Mouse (Mus musculus) fat pad, adult 2 months (tissue): ENCODE data around the gene Foxn3.
A peak's percentile ranks its signal among the peaks of the same experiment; 100 is the strongest.

ENCODE experiments used
- DNase-seq: peaks from one replicate; pipeline ENCODE4 v3.0.0-alpha.2; 2011; ENCODE audit warnings: low read depth, low spot score; ENCODE audit errors: extremely low read depth

Gene Foxn3

DNA sequence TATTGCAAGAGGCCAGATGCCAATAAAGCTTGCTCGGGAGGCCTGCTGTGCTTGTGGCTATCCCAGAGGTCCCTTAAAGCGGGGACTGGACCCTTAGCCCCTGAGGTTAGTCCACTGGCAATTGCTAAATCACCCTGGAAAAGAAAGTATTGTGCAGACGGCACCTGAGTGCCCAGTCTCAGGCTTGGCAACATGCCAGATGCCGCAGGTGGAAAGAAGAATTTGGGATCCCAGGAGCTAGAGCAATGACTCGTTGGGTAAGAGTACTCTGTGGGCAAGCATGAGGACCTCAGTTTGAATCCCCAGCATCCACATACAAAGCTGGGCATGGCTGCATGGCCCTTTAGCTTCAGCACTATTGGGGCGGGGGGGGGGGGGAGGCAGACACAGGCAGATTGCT is 35.9 kb downstream of the Foxn3 start:
- no peak for DNase-seq

DNA sequence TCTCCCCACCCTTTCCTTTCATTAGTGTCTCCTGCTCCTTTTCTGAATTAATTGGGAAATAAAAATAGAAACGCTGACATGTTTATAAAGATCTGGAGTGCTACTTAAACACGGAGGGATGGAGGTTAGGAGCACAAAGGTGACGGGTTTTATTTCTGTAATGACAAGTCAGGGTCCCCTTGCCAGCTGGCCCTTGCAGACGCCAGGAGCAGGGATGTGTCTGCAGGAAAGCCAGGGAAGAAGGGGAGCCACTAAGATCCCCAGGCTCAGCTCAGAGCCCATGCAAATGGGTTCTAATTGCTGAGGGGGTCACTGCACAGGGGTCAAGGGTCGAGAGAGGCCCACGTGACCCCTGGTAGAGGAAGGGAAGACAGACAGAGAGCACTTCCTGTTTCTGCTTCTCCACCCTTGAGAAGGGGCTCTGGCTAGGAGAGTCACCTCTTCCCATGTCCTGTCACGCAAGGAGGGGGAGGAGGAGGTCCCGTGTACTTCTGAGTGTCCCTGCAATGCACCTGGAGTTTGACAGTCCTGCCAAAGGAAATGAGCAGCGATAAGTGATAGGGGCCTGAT is 36.7 kb downstream of the Foxn3 start:
- no peak for DNase-seq

DNA sequence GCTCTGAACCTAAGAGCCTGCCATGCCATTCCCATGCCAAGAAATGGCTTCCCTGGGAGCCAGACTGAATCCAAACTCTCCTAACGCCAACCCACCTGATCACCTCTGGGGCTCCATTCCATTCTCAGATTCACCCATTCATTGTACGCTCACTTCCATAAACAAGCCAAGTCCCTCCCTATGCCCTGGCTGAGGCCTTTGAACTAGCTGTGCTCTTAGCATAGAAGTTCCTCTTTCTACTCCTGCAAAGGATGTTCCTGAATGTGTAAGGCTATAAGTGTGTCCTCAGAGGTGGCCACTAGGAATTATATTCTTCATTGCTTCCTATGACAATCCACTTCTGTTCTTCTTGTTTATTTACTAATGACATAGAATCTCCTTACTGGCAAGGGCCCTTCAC is 40.5 kb downstream of the Foxn3 start:
- no peak for DNase-seq

DNA sequence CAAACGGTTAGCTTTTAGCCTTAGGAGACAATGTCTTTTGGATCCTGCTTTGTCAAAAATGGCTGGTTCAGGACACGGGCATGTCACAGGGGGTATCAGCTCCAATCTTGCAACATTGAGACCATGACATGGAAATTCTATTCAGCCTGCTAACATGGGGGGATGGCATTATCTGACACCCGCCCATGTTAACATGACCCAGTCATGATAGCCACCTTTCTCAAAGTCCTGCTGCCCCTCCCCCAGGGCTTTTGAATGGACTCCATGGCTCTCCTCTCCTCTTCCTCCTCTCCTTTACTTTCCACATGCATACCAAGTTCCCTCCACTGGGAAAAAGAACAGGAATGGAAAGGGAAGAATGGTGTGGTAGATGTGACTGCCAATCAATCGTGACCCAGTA is 43.5 kb downstream of the Foxn3 start:
- DNase-seq, result no peak

DNA sequence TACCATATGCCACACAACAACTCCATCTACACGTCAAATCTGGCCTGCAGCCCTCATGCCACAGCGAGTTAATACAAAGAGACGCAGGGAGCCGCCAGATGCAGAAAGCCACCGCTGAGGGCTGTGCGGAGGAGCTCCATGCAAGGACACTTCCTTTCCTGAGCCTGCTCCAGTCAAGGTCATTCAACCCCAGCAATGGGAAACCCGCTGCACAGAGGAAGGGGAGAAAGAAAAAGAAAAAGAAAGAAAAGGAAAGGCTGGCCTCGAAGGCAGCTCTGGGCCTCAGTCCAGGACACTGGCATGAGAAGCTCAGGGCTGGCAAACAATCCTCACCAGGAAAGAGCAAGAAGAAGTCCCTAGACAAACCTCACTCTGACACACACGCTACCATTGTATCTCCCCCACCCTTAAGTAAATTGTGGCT is 44.2 kb downstream of the Foxn3 start:
- DNase-seq, result no peak

DNA sequence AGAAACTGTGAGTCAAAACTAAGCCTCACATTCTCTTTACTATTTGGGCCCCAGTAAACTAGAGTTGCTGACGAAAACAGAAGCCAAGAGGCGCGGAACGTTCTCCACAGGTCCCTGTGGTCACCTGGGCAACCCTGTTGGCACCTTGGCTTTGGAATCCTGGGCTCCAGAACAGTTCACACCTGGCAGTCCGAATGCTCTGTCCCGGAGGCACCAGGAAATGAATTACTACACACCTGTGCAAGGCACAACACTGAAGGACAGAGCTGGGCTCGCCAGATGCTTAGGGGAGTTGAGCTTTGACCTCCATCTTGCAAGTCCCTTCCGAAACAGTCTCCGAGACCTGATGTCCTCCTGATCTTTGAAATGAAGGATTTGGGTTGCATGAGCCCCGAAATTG is 44.7 kb downstream of the Foxn3 start:
- DNase-seq, result no peak

DNA sequence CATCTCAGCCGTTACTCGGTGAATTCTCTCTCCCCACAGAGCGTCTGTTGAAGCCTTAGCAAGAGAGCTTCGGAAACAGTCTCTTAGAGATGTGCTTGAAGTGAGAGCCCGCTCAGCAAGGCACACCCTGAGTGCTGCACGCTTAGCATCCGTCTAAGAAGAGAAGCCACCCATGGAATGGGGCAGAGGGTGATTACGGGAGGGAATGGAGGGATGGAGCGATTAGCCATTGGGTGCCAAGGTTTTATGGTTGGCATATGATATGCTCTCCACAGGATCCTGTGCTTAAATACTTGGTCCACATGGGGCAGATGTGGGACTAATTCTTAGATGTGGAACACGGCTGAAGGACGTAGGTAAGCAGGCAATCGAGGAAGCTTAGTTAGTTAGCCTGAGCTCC is 45.3 kb downstream of the Foxn3 start:
- DNase-seq, result no peak

DNA sequence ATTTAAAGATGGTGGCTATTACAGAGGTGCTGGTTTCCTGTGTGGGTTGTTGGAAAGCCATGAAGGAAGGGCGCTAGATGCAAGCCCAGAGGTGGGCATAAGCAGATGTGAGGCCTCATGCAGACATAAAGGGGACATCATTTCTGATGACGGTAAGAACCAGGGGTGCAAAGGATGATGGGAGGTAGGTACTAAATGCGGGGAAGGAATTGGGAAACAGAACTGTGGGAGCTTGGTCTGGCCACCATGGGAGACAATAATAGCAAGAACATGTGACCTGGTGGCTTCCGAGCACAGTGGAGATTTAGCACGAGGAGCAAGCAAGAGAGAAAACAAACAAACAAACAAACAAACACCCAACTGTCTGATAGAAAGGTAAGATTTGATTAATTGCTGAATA is 46.1 kb downstream of the Foxn3 start:
- DNase-seq, result no peak

DNA sequence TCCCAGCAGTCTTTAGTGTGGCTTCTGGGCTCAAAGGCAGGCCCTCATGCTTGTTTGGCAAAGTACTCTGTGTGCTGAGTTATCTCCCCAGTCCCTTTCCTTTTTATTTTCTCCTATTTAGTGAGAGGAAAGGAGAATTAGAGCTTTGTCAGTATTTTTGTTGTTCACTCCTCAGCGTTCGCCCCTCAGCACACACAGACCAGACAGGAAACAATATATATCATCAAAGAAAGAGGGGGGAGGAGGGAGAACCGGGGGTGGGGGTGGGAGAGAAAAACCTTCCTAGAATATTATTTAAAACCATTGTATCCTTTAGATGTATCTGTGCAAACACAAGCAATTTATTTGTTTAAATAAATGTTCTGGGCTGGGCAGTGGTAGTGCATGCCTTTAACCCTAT is 47.9 kb downstream of the Foxn3 start:
- DNase-seq, result no peak

DNA sequence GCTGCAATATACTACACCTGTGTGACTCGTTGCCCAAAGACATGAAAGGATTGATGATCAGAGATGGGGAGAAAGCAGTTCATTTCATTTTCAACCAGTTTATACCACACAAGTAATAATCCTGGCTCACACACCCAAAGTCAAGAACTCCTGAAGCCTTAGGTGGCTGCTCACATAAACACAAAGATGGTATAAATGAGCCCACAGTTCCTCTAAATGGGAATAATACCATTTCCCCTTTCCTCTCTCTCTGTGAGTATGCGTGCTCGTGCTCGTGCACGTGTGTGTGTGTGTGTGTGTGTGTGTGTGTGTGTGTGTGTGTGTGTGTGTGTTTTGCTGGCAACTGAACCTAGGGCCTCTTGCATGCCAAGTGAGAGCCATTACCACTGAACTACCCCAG is 51.7 kb downstream of the Foxn3 start:
- no peak for DNase-seq

DNA sequence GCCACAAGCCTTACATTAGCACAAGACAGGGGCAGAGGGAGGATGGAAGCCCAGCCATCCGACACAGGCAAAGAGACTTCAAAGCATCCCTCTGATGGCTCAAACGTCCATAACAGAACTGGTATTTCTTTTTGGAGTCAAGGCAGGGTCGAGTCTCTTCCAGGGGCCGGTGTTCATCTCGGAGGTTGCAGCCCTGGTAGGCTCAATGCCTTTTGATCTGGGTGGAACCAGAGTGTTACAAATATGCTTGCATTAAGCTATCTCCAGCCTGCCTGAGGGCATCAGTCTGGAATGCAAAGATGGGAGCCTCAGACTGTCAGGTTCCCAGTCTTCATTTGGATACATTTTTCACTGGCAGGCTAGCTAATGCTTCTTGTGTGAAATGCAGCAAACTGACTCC is 52.6 kb downstream of the Foxn3 start:
- DNase-seq, result no peak

DNA sequence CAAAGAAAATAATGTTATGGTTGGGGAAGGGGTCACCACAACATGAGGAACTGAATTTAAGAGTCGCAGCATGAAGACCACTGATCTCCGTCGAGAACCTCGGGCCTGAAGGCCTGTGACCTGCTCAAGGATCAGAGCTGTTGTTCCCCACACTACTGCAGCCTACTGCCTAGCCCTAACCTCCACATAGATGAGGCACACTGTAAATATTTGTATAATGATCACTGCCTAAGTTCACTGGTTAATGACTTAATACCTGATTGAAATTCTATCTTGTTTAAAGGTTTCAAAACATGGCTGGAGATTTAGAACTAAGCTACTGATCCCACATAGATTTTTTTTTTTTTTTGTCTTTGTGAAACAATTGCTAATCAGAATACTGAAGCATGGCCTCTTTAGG is 61.2 kb downstream of the Foxn3 start:
- DNase-seq, result no peak

DNA sequence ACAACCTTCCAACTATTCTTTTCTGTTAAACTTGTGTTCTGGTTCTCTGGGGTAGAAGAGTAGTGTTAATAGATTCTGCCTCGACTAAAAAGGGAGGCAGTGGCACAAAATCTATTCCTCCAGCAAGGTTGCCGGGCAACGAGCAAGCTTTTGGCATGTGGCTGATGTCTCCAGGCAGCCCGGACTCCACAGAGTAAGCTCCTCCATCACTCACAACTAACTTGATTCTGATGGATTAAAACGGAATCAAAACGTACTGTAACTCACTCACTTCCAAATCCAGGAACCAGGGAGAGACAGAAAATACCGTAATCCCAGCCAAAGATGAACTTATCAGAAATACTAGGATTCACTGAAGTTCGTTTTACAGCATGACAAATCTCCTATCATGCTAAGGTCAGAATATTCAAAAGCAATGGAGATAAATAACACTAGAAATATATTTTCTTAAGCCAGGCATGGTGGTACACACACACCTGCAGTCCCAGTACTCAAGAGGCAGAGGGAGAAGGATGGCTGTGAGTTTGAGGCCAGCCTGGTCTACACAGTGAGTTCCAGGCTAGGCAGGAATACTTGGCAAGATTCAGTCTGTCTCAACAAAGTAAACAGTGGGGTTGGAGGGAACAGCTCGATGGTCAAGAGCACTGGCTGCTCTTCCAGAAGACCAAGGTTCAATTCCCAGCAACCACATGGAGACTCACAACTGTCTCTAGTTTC is 64.2 kb downstream of the Foxn3 start:
- DNase-seq, result no peak

DNA sequence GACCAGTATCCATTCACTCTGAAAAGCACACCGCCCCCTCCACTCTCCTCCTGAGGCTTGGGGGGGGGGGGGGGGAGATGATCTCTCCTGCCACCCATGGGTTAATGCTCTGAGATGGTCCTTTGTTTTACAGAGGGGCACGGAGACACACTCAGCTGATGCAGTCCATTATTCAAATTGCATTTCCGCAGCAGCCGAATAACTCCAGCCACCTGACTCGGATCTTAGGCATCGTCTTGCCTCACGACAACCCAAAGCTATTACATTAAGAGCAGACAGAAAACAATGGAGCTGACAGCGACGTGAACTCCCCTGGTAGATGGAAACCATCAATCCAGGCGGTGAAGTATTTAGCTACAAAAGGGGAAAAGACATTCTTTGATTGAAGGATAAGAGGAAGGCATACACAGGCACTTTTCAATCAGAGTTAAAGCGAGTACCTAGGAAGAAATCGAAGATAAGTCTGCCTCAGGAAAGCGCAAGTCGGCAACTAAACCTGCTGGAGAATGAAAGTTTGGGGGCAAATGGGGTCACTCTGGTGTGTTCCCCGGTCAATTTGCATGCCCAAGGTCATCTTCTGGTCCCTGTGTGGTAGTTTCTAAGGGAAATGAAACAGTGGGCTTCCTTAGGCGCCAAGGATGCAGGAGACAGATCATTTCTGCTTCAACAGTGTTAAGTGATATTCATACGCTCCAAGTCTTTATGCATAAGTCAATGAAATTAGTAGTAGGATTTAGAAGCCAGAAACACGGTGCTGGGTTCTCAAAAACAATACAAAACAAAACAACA is 65.0 kb downstream of the Foxn3 start:
- no peak for DNase-seq

DNA sequence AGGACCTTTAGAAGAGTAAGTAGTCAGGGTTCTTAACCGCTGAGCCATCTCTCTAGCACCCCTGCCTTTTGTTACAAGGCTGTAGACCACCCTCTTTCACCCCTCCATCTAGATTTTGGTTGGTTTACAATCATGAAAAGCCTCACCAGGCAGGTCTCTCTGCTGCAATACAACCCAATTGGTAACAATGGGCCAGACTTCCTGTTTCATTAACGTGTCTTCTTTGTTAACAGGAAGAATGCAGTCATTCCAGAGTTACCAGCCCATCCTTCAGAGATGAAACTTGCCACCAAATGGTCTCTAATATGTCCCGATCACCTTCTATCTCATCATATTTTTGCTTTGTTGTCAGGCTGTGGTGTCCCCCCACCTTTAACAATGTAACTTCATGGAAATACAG is 66.4 kb downstream of the Foxn3 start:
- no peak for DNase-seq

DNA sequence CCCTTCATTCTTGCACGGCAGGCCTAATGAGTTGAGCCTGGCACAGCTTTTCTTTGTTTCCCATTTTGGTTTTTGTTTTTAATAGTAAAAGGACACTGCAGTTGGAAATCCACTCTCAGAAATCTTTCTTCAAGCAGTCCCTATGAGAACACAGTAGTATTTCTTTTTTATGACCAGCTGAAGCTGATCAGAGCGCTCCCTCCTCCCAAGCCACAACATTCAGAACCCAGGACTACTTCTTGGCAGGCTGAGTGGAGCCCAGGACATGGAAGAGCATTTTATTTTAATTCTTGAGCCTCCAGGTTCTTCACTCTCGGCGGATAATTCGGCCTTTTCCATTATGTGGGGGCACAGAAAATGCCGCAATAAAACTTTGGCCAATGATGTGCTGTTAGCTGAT is 73.2 kb downstream of the Foxn3 start:
- no peak for DNase-seq

DNA sequence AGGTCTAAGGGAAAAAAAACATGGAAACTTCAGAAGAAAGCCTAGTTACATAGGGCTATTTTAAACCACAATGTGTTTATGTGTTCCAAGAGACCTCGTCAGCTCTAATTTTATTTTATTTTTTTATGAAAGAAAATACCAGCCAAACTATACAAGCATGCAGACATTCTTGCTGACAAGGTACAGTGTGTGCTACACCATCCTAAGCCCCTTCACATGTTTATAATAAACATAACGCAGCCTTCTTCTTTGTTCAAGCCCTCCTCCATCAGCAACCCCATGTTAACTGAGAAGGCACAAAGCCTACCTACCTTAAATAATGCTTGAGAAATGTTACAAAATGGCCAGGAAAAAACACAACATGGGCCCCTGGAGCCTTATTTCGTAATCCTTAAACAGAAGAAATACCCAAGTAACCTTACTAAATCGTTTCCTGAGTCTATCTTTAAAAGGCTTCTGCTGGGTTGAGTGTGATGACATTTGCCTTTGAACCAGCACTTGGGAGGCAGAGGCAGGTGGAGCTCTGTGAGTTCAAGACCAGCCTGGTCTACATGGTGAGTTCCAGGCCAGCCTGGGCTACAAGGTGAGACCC is 74.3 kb downstream of the Foxn3 start:
- DNase-seq, result peak; percentile 74

DNA sequence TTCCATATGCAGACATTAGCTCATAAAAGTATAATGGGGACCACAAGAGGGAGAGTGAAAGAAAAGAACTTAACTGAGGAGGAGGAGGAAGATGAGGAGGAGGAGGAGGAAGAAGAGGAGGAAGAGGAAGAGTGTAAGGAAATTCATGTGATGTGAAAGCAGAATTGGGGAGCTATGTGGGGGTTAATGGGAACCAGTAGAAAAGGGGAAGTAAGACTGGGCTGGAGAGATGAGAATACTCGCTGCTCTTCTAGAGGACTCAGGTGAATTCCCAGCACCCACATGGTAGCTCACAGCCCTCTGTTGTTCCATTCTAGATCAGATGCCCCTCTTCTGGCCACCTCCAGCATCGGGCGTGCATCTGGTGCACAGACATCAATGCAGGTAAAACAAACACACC is 83.0 kb downstream of the Foxn3 start:
- no peak for DNase-seq

DNA sequence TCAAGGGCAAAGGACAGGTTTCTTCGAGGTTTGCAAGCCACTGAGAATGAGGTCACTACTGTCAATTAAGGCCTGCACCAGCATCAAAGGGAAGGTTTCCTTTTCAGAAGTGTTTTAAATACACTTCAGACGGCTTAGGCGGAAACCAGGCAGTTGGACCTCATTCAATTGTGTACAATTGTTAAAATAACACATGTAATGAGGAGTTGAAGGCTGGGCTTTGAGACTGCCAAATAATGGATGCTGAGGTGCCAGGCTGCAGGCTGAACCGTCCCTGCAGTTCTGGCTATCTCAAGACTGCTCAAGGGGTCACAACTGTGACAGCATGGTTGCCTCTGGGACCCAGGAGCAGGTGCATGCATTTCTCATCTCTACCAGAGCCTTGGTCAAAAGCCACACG is 89.2 kb downstream of the Foxn3 start:
- DNase-seq, result no peak

DNA sequence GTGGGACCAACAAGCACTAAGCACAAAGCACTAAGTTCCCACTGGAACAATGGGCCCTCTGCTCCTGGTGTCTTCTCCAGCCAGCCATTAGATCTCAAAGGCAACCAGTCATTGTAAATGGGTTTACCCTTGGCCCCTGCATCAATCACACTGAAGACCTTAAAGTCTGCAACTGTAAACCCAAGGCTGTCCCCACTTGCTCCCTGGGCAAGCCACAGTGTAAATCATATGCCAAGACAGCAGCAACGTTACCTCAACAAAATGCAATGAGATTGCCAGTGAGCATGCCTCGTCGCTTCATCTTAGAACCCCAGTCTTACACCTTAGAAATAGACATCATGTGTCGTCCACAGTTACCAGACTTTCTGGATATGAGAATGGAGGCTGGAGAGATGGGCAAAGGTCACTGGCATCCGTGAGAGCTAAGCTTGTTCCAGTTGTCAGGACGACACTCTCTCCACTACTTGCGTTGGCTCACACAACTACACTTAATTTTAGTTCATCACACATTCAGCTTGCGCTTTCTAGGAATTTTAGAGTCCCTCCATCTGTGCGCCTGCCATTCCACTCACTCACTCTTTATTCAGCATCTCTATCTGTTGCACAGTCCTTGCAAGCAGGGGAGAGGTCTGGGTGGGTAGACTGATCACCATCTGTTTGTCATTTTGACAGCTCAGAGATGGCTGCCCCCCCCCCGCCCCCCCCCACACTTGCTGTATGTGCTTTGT is 89.8 kb downstream of the Foxn3 start:
- no peak for DNase-seq

DNA sequence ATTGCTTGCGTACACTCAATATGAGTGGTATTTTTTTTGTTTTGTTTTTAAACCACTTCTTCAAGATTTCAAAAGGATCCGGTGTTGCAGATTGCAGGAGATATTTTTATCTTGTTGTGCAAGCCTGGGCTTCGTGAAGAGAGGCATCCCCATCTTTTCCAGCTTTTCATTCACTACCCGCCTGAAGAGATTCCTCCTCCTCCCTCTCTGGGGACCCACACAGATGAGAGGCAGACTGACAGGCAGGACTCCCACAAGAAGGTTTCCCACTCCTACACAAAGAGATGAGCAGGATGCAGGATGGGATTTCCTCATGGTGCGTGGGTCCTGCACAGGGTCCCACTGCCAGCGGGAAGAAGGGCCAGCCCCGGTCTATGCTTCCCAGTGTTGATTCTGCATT is 92.0 kb downstream of the Foxn3 start:
- DNase-seq, result no peak
